Mouse (Mus musculus) embryonic fibroblast, embryonic 13.5 days (primary cell): ENCODE measurements around the gene Tmprss7.

Experiments
- CTCF ChIP-seq: IDR thresholded peaks from 2 replicates; pipeline ENCODE4 v1.5.1; 2011; ENCODE audit warnings: mild to moderate bottlenecking, control low read depth, low read length, moderate library complexity, borderline replicate concordance; ENCODE audit not compliant: insufficient read depth
- POLR2A ChIP-seq: IDR thresholded peaks from 2 replicates; pipeline ENCODE4 v1.6.1; 2011; ENCODE audit warnings: low read depth, mild to moderate bottlenecking, control low read depth, low read length, moderate library complexity

GRCm38 (mm10) chr16:45610267-45610666 is 83.2 kb downstream of the Tmprss7 start, which contains the start of gene Gcsam:
- TF ChIP-seq POLR2A: no peak
- TF ChIP-seq CTCF: no peak
